Mouse (Mus musculus): ENCODE data around the gene Ly6g6e. TPM values are rescaled to one million over a fixed set of nuclear protein-coding genes. Genes with fewer than 3 reads are reported as not detected.

The Ly6g6e gene
- polyA plus RNA-seq, 1 experiment from 2014 or later: 0.62 TPM

GRCm38 (mm10) chr17:35094475-35095365 is 18.0 kb downstream of the Ly6g6e start:
- ATAC-seq (ENCODE audit: extremely low read depth, insufficient number of reproducible peaks, low FRiP score, low TSS enrichment): no peak
- peaks cover 90% of the 10 kb centered on the region for H3K36me3 ChIP-seq
- peaks cover 19% of the 10 kb centered on the region for H3K4me1 ChIP-seq
- H3K4me2 ChIP-seq: no peak overlapping the region
- H3K27ac ChIP-seq (replicated peaks): no peak overlapping the region
- WGBS: 75% methylated on average over 15 of the region's 15 CpGs
- H3K27me3 ChIP-seq (replicated peaks): no peaks in the 10 kb centered on the region
- H3K9ac ChIP-seq: 0 out of 2 replicates have a peak overlapping the region, but pooled peaks have one; percentile 19
- no peaks in the 10 kb centered on the region for H3K9me3 ChIP-seq
- no peak overlapping the region for H3K4me3 ChIP-seq

GRCm38 (mm10) chr17:35096597-35096996 is 19.9 kb downstream of the Ly6g6e start:
- Histone ChIP-seq H3K36me3 (peaks cover 98% of the 10 kb centered on the region), H3K27ac (replicated peaks) (no peak overlapping the region), H3K9me3 (no peaks in the 10 kb centered on the region), H3K4me1 (peaks cover 7% of the 10 kb centered on the region), H3K27me3 (replicated peaks) (no peaks in the 10 kb centered on the region), H3K4me3 (no peak overlapping the region), H3K4me2 (no peak overlapping the region; the same call in 1 of the 2 replicates), H3K9ac (peak overlapping the region; percentile 55)
- ATAC-seq (ENCODE audit: extremely low read depth, insufficient number of reproducible peaks, low FRiP score, low TSS enrichment): no peak
- WGBS: 87% methylated on average over 12 of the region's 12 CpGs

GRCm38 (mm10) chr17:35097164-35097655 is 20.5 kb downstream of the Ly6g6e start:
- WGBS: 83% methylated on average over 12 of the region's 12 CpGs
- Histone ChIP-seq H3K9me3 (no peaks in the 10 kb centered on the region), H3K4me3 (no peak overlapping the region), H3K4me1 (peaks cover 12% of the 10 kb centered on the region), H3K9ac (no peak overlapping the region), H3K27me3 (replicated peaks) (no peaks in the 10 kb centered on the region), H3K4me2 (no peak overlapping the region), H3K27ac (replicated peaks) (no peak overlapping the region), H3K36me3 (peaks cover 99% of the 10 kb centered on the region)
- no peak for ATAC-seq (ENCODE audit: extremely low read depth, insufficient number of reproducible peaks, low FRiP score, low TSS enrichment)

- peaks cover 21% of the 10 kb centered on the region for H3K4me1 ChIP-seq
- 51% methylated on average over 10 of the region's 10 CpGs for WGBS
- no peaks in the 10 kb centered on the region for H3K9me3 ChIP-seq
- H3K9ac ChIP-seq: 0 out of 2 replicates have a peak overlapping the region, but pooled peaks have one; percentile 19
- H3K36me3 ChIP-seq: peaks cover 86% of the 10 kb centered on the region
- no peak overlapping the region for H3K27ac ChIP-seq (replicated peaks)
- H3K4me2 ChIP-seq: no peak overlapping the region
- no peaks in the 10 kb centered on the region for H3K27me3 ChIP-seq (replicated peaks)
- no peak overlapping the region for H3K4me3 ChIP-seq
- no peak for ATAC-seq (ENCODE audit: extremely low read depth, insufficient number of reproducible peaks, low FRiP score, low TSS enrichment)
Measured at GRCm38 (mm10) chr17:35100196-35100765, 23.6 kb downstream of the Ly6g6e start.

GRCm38 (mm10) chr17:35101161-35101560 is 24.5 kb downstream of the Ly6g6e start:
- ATAC-seq (ENCODE audit: extremely low read depth, insufficient number of reproducible peaks, low FRiP score, low TSS enrichment): no peak
- no peaks in the 10 kb centered on the region for H3K9me3 ChIP-seq
- 83% methylated on average over 11 of the region's 11 CpGs for WGBS
- H3K27ac ChIP-seq (replicated peaks): 0 out of 2 replicates have a peak overlapping the region, but pooled peaks have one; percentile 13
- H3K36me3 ChIP-seq: peaks cover 77% of the 10 kb centered on the region
- H3K9ac ChIP-seq: no peak overlapping the region
- peaks cover 28% of the 10 kb centered on the region for H3K4me1 ChIP-seq
- H3K4me2 ChIP-seq: no peak overlapping the region
- no peaks in the 10 kb centered on the region for H3K27me3 ChIP-seq (replicated peaks)
- H3K4me3 ChIP-seq: no peak overlapping the region

- peaks cover 30% of the 10 kb centered on the region for H3K4me1 ChIP-seq
- 72% methylated on average over 8 of the region's 8 CpGs for WGBS
- H3K36me3 ChIP-seq: peaks cover 66% of the 10 kb centered on the region
- H3K4me3 ChIP-seq: no peak overlapping the region
- H3K4me2 ChIP-seq: no peak overlapping the region
- H3K27ac ChIP-seq (replicated peaks): peak overlapping the region; percentile 13; the same call in 1 of the 2 replicates
- peak overlapping the region; percentile 29 for H3K9ac ChIP-seq
- H3K27me3 ChIP-seq (replicated peaks): no peaks in the 10 kb centered on the region
- no peak for ATAC-seq (ENCODE audit: extremely low read depth, insufficient number of reproducible peaks, low FRiP score, low TSS enrichment)
- H3K9me3 ChIP-seq: no peaks in the 10 kb centered on the region
Measured at GRCm38 (mm10) chr17:35102299-35102698, 25.6 kb downstream of the Ly6g6e start.

GRCm38 (mm10) chr17:35103221-35103690 is 26.6 kb downstream of the Ly6g6e start:
- Histone ChIP-seq H3K4me3 (no peak overlapping the region), H3K27ac (replicated peaks) (peak overlapping the region; percentile 42), H3K4me2 (no peak overlapping the region), H3K4me1 (peaks cover 30% of the 10 kb centered on the region), H3K9ac (peak overlapping the region; percentile 50; the same call in 1 of the 2 replicates), H3K36me3 (peaks cover 56% of the 10 kb centered on the region), H3K9me3 (no peaks in the 10 kb centered on the region), H3K27me3 (replicated peaks) (no peaks in the 10 kb centered on the region)
- ATAC-seq (ENCODE audit: extremely low read depth, insufficient number of reproducible peaks, low FRiP score, low TSS enrichment): no peak
- 41% methylated on average over 6 of the region's 6 CpGs for WGBS

- no peak for ATAC-seq (ENCODE audit: extremely low read depth, insufficient number of reproducible peaks, low FRiP score, low TSS enrichment)
- H3K36me3 ChIP-seq: peaks cover 48% of the 10 kb centered on the region
Measured at GRCm38 (mm10) chr17:35104079-35104478, 27.4 kb downstream of the Ly6g6e start.

GRCm38 (mm10) chr17:35104754-35105153 is 28.1 kb downstream of the Ly6g6e start:
- Histone ChIP-seq H3K9ac (peak overlapping the region; percentile 50; the same call in 1 of the 2 replicates), H3K27me3 (replicated peaks) (no peaks in the 10 kb centered on the region), H3K27ac (replicated peaks) (no peak overlapping the region), H3K4me1 (peaks cover 30% of the 10 kb centered on the region), H3K4me3 (no peak overlapping the region), H3K36me3 (peaks cover 41% of the 10 kb centered on the region), H3K9me3 (no peaks in the 10 kb centered on the region), H3K4me2 (no peak overlapping the region)
- WGBS: 48% methylated on average over 6 of the region's 6 CpGs
- no peak for ATAC-seq (ENCODE audit: extremely low read depth, insufficient number of reproducible peaks, low FRiP score, low TSS enrichment)

More at GRCm38 (mm10) chr17:35104079-35104478, 27.4 kb downstream of the Ly6g6e start:
- H3K4me3 ChIP-seq: no peak overlapping the region
- no peak overlapping the region for H3K4me2 ChIP-seq
- no peaks in the 10 kb centered on the region for H3K9me3 ChIP-seq
- H3K27me3 ChIP-seq (replicated peaks): no peaks in the 10 kb centered on the region
- no peak overlapping the region for H3K9ac ChIP-seq
- H3K4me1 ChIP-seq: peaks cover 30% of the 10 kb centered on the region
- 79% methylated on average over 7 of the region's 7 CpGs for WGBS
- no peak overlapping the region for H3K27ac ChIP-seq (replicated peaks)

GRCm38 (mm10) chr17:35105740-35106389 is 29.2 kb downstream of the Ly6g6e start:
- peaks cover 30% of the 10 kb centered on the region for H3K4me1 ChIP-seq
- 29% methylated on average over 13 of the region's 13 CpGs for WGBS
- H3K36me3 ChIP-seq: peaks cover 30% of the 10 kb centered on the region
- peak overlapping the region; percentile 33 for H3K4me2 ChIP-seq
- H3K27ac ChIP-seq (replicated peaks): no peak overlapping the region
- H3K9me3 ChIP-seq: no peaks in the 10 kb centered on the region
- no peaks in the 10 kb centered on the region for H3K27me3 ChIP-seq (replicated peaks)
- H3K9ac ChIP-seq: peak overlapping the region; percentile 56
- no peak overlapping the region for H3K4me3 ChIP-seq
- ATAC-seq (ENCODE audit: extremely low read depth, insufficient number of reproducible peaks, low FRiP score, low TSS enrichment): no peak

GRCm38 (mm10) chr17:35106522-35106921 is 29.8 kb downstream of the Ly6g6e start:
- Histone ChIP-seq H3K36me3 (peaks cover 24% of the 10 kb centered on the region), H3K4me2 (no peak overlapping the region), H3K4me3 (no peak overlapping the region), H3K27ac (replicated peaks) (no peak overlapping the region), H3K4me1 (peaks cover 28% of the 10 kb centered on the region), H3K9ac (peak overlapping the region; percentile 56; the same call in 1 of the 2 replicates), H3K9me3 (no peaks in the 10 kb centered on the region), H3K27me3 (replicated peaks) (no peaks in the 10 kb centered on the region)
- no peak for ATAC-seq (ENCODE audit: extremely low read depth, insufficient number of reproducible peaks, low FRiP score, low TSS enrichment)
- WGBS: 52% methylated on average over 3 of the region's 3 CpGs
